26 mouse cellular contexts compared by ENCODE assay signal in genomic region chr11:60769322-60769721, GRCm38 (mm10). TPM values are rescaled to one million over a fixed set of nuclear protein-coding genes. Genes with fewer than 3 reads are reported as not detected.
A peak's percentile ranks its signal among the peaks of the same experiment; 100 is the strongest.
DNase-seq lines count a peak whose midpoint lies in the region; ATAC-seq and TF ChIP-seq lines count a peak whose summit lies in the region.
"Had no signal": no experiment of that assay in that cellular context is flagged by ENCODE, and none has a peak within 500 bp of the region (broad histone marks: within the 10 kb centered on the region; RNA-seq: fewer than 3 reads in every experiment).

No protein-coding gene starts in this region.

- no peak overlapping the region for H3K4me2 ChIP-seq in intestine, embryonic 16.5 days (ENCODE audit: low read depth, low read length)
- H3K4me2 ChIP-seq: heart, embryonic 13.5 days; hindbrain, embryonic 13.5 days; liver, embryonic 13.5 days; lung, embryonic 14.5 days; midbrain, embryonic 15.5 days; neural tube, embryonic 15.5 days had no signal

- TF ChIP-seq CTCF in lung, adult 2 months (IDR thresholded peaks at IDR 0.05; ENCODE audit: insufficient read depth, low read length), result no peak

- no peak overlapping the region for H3K9ac ChIP-seq in intestine, embryonic 16.5 days (ENCODE audit: low read depth, low read length)
- H3K9ac ChIP-seq: heart, embryonic 13.5 days; hindbrain, embryonic 13.5 days; liver, embryonic 13.5 days; lung, embryonic 14.5 days; midbrain, embryonic 15.5 days; neural tube, embryonic 15.5 days had no signal

- ATAC-seq in megakaryocyte, adult 5-6 weeks (ENCODE audit: poor library complexity, severe bottlenecking), result peak; percentile 100
- no peak for ATAC-seq in intestine, embryonic 16.5 days
- ATAC-seq: forebrain, embryonic 14.5 days; inflammation-experienced regulatory T-cells, adult 6 months; midbrain, embryonic 15.5 days had no signal

- no peaks in the 10 kb centered on the region for H3K36me3 ChIP-seq in splenic B cell, adult 2 months (ENCODE audit: control insufficient read depth, insufficient read depth, low read length, poor library complexity, severe bottlenecking)
- no peaks in the 10 kb centered on the region for H3K36me3 ChIP-seq in intestine, embryonic 16.5 days (ENCODE audit: control insufficient read depth, insufficient read depth, low read length)
- H3K36me3 ChIP-seq: hindbrain, embryonic 13.5 days; midbrain, embryonic 15.5 days; neural tube, embryonic 15.5 days had no signal

- H3K4me3 ChIP-seq in lung, adult 2 months (replicated peaks; ENCODE audit: extremely low read depth, low read depth, low read length), result no peak overlapping the region
- H3K4me3 ChIP-seq in intestine, embryonic 16.5 days (ENCODE audit: low read length), result no peak overlapping the region
- H3K4me3 ChIP-seq: heart, adult 2 months; heart, embryonic 13.5 days; hindbrain, embryonic 13.5 days; liver, embryonic 13.5 days; midbrain, embryonic 15.5 days; neural tube, embryonic 15.5 days had no signal

- WGBS in lung, adult 2 months, result 60% methylated on average over 2 of the region's 2 CpGs
- 81% methylated on average over 2 of the region's 2 CpGs for WGBS in intestine, embryonic 16.5 days

- H3K9me3 ChIP-seq in intestine, embryonic 16.5 days (ENCODE audit: control insufficient read depth, low read length), result no peaks in the 10 kb centered on the region
- H3K9me3 ChIP-seq: heart, embryonic 13.5 days; hindbrain, embryonic 13.5 days; liver, embryonic 13.5 days; midbrain, embryonic 15.5 days; neural tube, embryonic 15.5 days had no signal

- H3K4me1 ChIP-seq in lung, adult 2 months (ENCODE audit: control insufficient read depth, insufficient read depth, low read length), result no peaks in the 10 kb centered on the region; the same call in 1 of the 2 replicates
- H3K4me1 ChIP-seq in intestine, embryonic 16.5 days (ENCODE audit: control insufficient read depth, insufficient read depth, low read length), result no peaks in the 10 kb centered on the region; the same call in 1 of the 2 replicates

- TF ChIP-seq POLR2A in lung, adult 2 months (IDR thresholded peaks at IDR 0.05; ENCODE audit: borderline replicate concordance, extremely low read depth, low read depth, low read length), result no peak

- no peak overlapping the region for H3K27ac ChIP-seq in intestine, embryonic 16.5 days (ENCODE audit: low read length)
- H3K27ac ChIP-seq: heart, adult 2 months; heart, embryonic 13.5 days; hindbrain, embryonic 13.5 days; liver, embryonic 13.5 days; midbrain, embryonic 15.5 days; neural tube, embryonic 15.5 days had no signal

- peak; percentile 48 for DNase-seq in lung, postnatal 25 days (ENCODE audit: low spot score)
- no peak for DNase-seq in lung, adult 2 months
- peak; percentile 17 for DNase-seq in brain, adult 2 months (ENCODE audit: low read depth, low spot score)
- DNase-seq in splenic B cell, adult 2 months (ENCODE audit: low read depth, low spot score), result peak; percentile 44
- DNase-seq in cerebellum, adult 9-11 months, result no peak
- DNase-seq in kidney, postnatal 14 days, result no peak
- DNase-seq: adrenal gland, adult 2 months; B cell, adult 2 months; cerebellum, adult 18-20 months; cerebellum, postnatal 36 days; gastrocnemius, postnatal 14 days; heart, adult 2 months; kidney, adult 9 months; kidney, postnatal 4 days; layer of hippocampus, adult 9-11 months; liver, embryonic 13.5 days; lung, embryonic 14.5 days; thymus, postnatal 25 days had no signal

- no peaks in the 10 kb centered on the region for H3K27me3 ChIP-seq in splenic B cell, adult 2 months (ENCODE audit: control insufficient read depth, insufficient read depth, low read length, poor library complexity, severe bottlenecking)
- no peaks in the 10 kb centered on the region for H3K27me3 ChIP-seq in intestine, embryonic 16.5 days (replicated peaks; ENCODE audit: control insufficient read depth, insufficient read depth, low read length)
- H3K27me3 ChIP-seq: heart, embryonic 13.5 days; hindbrain, embryonic 13.5 days; liver, embryonic 13.5 days; midbrain, embryonic 15.5 days; neural tube, embryonic 15.5 days had no signal

RNA-seq across cellular contexts. Expression of gene Top3a, which starts 7.8 kb away (rescaled TPM):
- 6.1 and 6.9 TPM in 2 replicates for polyA plus RNA-seq in lung, adult 2 months (2012; rRNA removed)
- 6.0 and 10.5 TPM in 2 replicates for total RNA-seq in megakaryocyte, adult 5-6 weeks (2015)
- total RNA-seq in megakaryocyte, adult 5-6 weeks (2017), result 12.6 and 14.8 TPM in 2 replicates
- 9.2 and 10.4 TPM in 2 replicates for polyA plus RNA-seq in intestine, embryonic 16.5 days (2015; fragmentation: Nextera tagmentation; extraction: Ambion mirVana)

RNA-seq across cellular contexts. Expression of gene Smcr8, which starts 8.0 kb away (rescaled TPM):
- polyA plus RNA-seq in lung, adult 2 months (2012; rRNA removed), result 9.4 and 11.5 TPM in 2 replicates
- 27.4 and 32.1 TPM in 2 replicates for total RNA-seq in megakaryocyte, adult 5-6 weeks (2015)
- 16.8 and 18.7 TPM in 2 replicates for total RNA-seq in megakaryocyte, adult 5-6 weeks (2017)
- polyA plus RNA-seq in intestine, embryonic 16.5 days (2015; fragmentation: Nextera tagmentation; extraction: Ambion mirVana), result 5.9 and 7.5 TPM in 2 replicates

RNA-seq across cellular contexts. Expression of gene Mief2, which starts 41.1 kb away (rescaled TPM):
- polyA plus RNA-seq in lung, adult 2 months (2012; rRNA removed), result 22.3 and 25.4 TPM in 2 replicates
- total RNA-seq in megakaryocyte, adult 5-6 weeks (2015), result 3.3 and 3.7 TPM in 2 replicates
- 4.7 and 7.4 TPM in 2 replicates for total RNA-seq in megakaryocyte, adult 5-6 weeks (2017)
- 9.8 and 10.7 TPM in 2 replicates for polyA plus RNA-seq in intestine, embryonic 16.5 days (2015; fragmentation: Nextera tagmentation; extraction: Ambion mirVana)

RNA-seq across cellular contexts. Expression of gene Shmt1, which starts 42.2 kb away (rescaled TPM):
- 8.1 and 10.6 TPM in 2 replicates for polyA plus RNA-seq in lung, adult 2 months (2012; rRNA removed)
- 4.1 and 6.2 TPM in 2 replicates for total RNA-seq in megakaryocyte, adult 5-6 weeks (2015)
- total RNA-seq in megakaryocyte, adult 5-6 weeks (2017), result 13.7 and 15.6 TPM in 2 replicates
- 112 and 126 TPM in 2 replicates for polyA plus RNA-seq in intestine, embryonic 16.5 days (2015; fragmentation: Nextera tagmentation; extraction: Ambion mirVana)

RNA-seq across cellular contexts. Expression of gene Flii, which starts 42.3 kb away (rescaled TPM):
- 236 and 264 TPM in 2 replicates for polyA plus RNA-seq in lung, adult 2 months (2012; rRNA removed)
- total RNA-seq in megakaryocyte, adult 5-6 weeks (2015), result 115 and 144 TPM in 2 replicates
- 158 and 172 TPM in 2 replicates for total RNA-seq in megakaryocyte, adult 5-6 weeks (2017)
- 81.3 and 81.6 TPM in 2 replicates for polyA plus RNA-seq in intestine, embryonic 16.5 days (2015; fragmentation: Nextera tagmentation; extraction: Ambion mirVana)

Comparison
In these comparisons a context has a peak if more than half of its experiments do, and no peak if none do; other contexts are left out.
1. DNase-seq: peak in lung, postnatal 25 days (single experiment), brain, adult 2 months (single experiment) and splenic B cell, adult 2 months (single experiment); none in lung, adult 2 months (single experiment), cerebellum, adult 9-11 months (single experiment) and kidney, postnatal 14 days (single experiment).